Mouse (Mus musculus): ENCODE measurements around the gene Apoc2. TPM values are rescaled to one million over a fixed set of nuclear protein-coding genes. Genes with fewer than 3 reads are reported as not detected.

Gene Apoc2
- 1 to 10 TPM; 1.1 to 2.1 TPM for total RNA-seq (2021)
- long read RNA-seq, experiment 1: 0 reads
- long read RNA-seq, experiment 2, partial matches to known transcripts: 0 of 2 reads
- long read RNA-seq, experiment 2, other reads (novel, unspliced or antisense): 0 of 2 reads

DNA sequence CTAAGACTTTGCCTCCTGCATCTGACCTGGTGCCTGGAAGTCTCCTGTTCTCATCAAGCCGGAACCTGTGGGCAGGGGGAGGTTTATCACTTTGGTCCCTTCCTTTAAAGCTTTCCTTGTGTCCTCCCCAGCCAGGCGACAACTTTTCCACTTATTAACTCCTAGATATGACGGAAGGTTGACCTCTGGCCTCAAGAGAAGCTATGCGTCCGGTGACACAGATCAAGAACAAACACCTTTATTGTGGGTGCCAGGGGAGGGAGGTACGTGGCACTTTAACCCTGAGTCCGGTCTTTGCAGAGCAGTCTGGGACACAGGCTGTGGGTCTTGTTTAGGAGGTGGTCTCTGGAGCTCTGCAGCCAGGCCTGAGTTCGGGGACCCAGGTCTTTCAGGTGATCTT is at the start of gene Apoc2:
Apoc2 (minus strand) TSS at position 70 of the 400 bp plus-strand sequence.
- no peak for DNase-seq (ENCODE audit: low spot score in 2 of 2)

DNA sequence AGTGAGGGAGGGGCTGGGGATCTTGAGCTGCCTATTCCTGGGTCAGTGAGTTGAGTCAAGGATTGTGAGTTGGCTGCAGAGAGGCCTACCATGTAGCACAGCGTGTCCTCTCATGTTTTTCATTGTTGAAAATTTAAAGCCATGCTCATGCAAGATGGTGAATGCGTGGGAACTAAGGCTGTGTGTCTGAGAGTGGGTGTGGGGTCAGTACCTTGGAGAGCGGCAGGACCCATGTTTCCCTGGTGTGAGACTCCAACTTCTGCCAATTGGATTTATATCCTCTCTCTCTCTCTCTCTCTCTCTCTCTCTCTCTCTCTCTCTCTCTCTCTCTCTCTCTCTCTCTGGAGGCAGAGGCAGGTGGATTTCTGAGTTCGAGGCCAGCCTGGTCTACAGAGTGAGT is 48.8 kb upstream of the Apoc2 start:
- DNase-seq (ENCODE audit: low spot score in 2 of 2): no peak

DNA sequence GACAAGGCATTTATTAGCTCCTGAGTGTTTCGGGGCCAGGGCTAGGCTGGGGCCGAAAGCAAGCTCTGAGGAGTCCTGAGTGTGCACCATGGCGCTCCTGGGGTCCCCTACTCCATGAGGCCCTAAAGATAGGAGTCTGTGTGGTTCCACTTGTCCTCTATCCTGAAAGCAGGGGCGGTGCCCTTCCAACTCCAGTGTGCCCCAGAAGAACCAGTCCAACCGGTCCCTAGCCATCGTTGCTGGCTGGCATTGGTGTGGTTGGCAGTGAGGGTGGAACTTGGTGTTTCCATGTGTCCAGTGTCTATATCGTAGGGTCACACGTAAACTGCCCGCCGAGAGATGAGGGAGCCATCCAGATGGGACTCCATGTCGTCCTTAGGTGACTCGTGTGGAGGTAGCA is 46.4 kb upstream of the Apoc2 start:
- no peak for DNase-seq (ENCODE audit: low spot score in 2 of 2)

DNA sequence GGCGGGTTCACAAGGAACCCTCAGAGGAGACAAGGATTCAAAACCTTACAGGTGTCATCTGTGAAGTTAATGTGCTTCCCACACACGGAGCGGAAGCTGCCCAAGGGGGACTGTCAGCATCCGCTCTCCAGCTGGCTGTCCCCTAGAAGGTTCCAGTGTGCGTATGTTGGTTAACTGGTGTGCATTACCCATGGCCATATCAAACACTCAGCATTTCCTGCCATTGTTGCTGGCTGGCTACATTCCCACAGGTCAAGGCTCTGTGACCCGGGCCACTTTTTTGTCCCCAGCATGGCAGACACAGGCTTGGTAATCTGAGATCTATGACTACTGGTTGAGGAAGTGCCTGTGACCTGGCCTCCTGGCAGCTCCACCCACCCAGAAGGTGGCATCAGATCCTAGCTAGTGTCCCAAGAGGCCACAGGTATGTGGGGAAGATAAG is 45.0 kb upstream of the Apoc2 start:
- DNase-seq (ENCODE audit: low spot score in 2 of 2): no peak

DNA sequence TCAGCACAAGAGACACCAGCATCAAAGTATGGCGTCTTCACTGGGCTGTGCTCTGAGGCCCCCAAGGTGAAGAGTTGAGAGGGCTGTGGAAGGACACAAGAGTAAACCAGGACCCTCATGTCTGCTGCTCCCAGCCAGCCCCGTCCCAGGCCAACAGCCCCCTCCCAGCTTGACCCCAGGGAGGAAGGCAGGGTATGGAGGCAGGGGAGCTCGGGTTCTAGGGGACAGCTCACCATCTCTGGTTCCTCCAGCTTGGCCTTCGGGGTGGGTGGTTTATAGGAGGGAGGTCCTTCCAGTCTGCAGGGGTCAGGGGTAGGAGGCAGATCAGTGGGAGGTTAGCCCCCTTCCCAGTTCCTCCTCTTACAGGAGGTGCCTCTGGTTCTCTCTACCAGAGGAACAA is 41.5 kb upstream of the Apoc2 start:
- no peak for DNase-seq (ENCODE audit: low spot score in 2 of 2)

DNA sequence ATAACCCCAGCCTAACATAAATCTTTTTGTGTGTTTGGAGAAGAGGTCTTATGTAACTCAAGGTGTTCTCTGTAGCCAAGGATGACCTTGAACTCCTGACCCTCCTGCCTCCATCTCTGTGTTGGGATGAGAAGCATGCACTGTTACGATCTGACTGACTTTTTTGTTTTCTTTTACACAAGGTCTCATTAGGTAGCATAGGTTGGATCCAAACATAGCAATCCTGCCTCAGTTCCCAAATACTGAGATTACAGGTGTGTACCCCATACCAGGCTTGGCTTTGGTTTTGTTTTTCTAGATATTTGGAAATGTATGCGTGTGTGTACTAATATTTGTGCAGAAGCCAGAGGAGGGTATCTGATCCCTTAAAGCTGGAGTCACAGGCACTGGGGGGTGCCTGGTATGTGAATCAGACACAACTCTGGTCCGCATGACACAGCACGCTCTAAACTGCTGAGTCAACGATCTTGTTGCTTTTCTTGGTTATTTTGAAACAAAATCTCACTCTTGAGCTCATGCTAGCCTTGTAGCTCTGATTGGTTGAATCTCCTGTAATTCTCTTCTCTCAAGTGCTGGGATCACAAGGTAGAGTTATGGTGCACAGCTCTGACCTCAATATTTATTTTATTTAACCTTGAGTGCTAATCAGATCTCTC is 40.7 kb upstream of the Apoc2 start:
- no peak for DNase-seq (ENCODE audit: low spot score in 2 of 2)

DNA sequence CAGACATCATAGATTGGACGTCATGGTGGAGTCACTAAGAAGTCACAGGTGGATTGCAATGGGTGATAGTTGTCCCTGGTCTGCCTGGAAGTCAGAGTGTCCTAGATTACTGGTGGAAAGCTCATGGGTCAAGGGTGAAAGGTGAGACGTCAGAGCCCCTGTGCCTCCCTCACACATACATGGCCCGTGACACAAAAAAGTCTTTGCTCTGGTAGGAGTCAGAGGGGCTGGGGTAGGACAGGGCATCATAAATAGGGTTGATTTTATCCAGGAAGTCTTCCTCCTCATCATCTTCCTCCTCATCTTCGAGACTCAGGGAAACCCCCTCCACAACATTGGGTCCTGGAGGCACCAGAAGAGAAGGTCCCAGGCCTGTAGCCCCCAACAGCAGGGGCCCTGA is 39.6 kb upstream of the Apoc2 start:
- no peak for DNase-seq (ENCODE audit: low spot score in 2 of 2)

DNA sequence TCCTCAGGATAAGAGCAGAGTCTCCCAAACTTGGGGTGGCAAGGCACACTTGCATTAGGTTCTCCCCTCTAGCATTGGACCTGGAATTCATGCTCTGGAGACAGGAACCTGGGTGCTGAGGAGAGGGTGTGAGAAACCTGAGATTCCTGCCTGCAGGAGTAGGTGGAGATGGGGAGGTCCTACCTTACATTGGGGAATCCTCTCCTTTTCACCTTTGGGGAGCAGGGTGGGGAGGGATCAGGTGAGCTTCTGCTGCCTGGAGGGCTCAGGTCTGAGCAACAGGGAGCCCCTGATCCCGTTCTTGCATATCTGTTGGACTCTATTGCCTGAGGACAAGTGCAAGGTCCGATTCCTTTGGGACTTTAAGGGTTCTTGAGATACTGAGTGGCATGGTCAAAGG is 39.1 kb upstream of the Apoc2 start:
- DNase-seq (ENCODE audit: low spot score in 2 of 2): no peak

DNA sequence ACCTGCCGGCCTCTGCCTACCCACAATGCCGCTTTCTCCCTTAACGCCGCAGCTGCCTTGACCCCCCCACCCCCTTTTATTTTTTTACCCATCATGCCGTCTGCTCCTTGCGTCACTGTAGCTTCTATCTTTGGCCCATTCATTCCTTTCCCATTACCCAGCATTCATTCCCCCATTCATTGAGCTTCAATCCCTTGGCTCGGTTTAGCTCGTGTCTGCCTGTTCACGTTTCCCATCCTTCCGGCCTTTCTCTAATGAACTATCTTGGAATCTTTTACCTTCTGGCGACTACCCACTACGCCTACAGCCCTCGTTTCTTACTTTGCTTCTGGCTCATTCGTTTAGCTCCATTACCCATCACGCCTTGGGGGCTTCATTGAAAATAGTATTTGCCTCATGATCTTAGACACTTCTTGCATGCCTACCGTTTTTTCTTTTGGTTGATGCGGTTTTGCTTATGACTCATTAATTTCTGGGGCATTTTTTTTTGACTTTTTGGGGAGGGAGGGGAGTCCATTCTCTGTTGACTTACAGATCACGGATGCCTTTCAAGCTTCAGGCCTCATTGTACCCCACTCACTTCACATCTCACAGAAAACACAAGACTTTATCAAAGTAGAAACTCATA is 38.4 kb upstream of the Apoc2 start:
- no peak for DNase-seq (ENCODE audit: low spot score in 2 of 2)

DNA sequence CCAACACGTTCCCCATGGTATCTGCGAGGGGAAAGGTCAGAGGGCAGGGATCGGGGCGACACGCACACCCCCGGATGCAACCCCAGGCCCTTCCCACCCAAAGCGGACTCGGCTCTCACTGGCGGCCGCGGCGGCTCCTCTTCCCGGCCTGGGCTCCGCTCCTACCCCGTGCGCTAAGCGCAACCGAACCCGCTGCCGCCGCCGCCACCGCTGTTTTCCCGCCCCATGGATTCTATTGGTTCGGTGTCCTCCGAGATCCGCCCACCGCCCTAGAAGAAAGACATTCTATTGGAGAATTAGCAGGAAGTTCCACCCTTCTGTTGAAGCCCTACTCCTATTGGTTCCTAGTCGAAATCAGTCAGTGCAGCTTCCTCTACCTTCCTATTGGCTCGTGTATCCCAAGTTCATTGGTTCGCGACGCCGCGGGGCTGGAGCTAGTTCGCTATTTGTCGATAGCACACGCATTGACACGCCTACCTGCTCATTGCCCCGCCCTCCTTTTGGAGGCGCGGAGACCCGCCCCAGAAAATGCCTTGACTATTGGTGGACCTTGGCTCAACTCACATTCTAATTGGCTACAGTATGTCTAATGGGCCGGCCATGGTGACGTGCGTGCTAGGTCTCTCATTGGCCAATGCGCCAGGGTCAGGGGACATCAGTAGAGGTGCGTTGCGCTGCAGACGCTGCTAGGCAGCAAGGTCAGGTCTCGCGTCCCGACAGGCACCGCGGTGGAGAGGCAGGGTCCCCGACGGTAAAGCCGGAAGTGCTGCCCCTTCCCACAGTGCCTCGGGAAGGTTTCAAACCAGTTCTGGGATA is 37.7 kb upstream of the Apoc2 start, which contains the start of gene Tomm40:
Tomm40 (minus strand) TSS at position 200 of the 816 bp plus-strand sequence.
- peak; percentile 89 to 91 for DNase-seq (ENCODE audit: low spot score in 2 of 2)

DNA sequence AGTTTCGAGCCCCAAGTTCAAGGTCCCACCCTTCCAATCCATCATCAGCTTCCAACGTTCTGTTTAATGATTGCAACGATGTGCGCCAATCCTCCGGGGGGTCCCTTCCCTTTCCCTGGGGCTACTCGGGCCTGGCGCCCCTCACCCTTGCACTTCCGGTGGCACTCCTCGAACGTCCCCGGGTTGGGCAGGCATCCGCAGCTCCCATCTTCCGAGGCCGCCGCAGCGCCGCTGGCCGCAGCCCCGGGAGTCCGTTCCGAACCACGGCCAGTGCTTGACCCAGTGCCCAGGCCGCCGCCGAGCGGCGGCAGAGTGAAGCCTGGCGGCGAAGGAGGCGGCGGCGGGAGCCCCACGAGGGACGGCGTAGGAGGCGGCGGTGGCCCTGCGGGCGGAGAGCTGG is 37.1 kb upstream of the Apoc2 start:
- peak in 1 of 2 experiments; percentile 55 for DNase-seq (ENCODE audit: low spot score in 2 of 2)

DNA sequence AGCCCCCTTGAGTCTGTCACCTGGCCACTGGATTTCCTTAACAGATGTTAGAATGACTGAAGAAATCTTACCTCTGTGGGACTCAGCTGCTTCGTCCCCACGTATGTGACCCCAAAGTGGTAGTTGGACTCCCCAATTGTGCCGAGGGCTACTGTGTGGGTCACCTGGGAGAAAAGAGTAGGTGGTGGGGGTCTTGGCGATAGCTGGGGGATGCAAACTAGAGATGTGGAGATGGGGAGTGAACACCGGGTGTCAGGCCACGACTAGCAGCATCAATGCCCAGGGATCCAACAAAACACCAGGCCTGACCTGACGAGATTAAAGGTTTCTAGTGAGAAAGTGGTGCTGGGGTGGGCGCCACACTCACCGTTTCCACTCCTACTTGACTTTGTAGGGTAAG is 35.9 kb upstream of the Apoc2 start:
- no peak for DNase-seq (ENCODE audit: low spot score in 2 of 2)

DNA sequence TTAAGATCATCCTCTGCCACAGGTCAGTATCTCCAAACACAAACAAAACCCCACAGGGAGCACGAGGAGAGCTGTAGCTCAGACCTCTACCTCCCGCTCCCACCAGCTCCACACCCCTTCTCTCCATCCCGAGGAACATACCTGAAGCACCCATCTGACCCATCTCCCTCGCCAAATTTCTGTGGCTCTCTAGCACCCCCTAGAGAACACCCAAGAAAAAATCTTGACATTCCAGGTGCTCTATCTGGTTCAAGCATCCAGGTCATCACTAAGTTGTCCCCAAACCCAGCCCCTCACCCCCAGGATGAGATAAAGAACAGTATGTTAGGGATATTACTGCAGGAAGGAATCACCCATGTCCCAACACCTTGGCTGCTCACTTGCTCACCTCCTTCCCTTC is 35.5 kb upstream of the Apoc2 start:
- no peak for DNase-seq (ENCODE audit: low spot score in 2 of 2)

DNA sequence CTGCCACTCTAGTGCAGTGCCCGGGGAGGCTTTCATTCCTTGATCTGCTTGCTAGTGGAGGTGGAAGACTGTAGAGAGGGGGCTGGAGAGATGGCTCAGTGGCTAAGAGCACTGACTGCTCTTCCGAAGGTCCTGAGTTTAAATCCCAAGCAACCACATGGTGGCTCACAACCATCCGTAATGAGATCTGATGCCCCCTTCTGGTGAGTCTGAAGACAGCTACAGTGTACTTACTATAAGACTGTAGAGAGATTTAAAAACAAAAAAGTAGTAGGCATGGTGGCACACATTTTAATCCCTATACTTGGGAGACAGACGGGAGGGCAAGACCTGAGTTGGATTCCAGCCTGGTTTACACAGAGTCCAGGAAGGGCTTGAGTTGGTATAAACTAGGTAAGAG is 34.7 kb upstream of the Apoc2 start:
- DNase-seq (ENCODE audit: low spot score in 2 of 2): no peak

DNA sequence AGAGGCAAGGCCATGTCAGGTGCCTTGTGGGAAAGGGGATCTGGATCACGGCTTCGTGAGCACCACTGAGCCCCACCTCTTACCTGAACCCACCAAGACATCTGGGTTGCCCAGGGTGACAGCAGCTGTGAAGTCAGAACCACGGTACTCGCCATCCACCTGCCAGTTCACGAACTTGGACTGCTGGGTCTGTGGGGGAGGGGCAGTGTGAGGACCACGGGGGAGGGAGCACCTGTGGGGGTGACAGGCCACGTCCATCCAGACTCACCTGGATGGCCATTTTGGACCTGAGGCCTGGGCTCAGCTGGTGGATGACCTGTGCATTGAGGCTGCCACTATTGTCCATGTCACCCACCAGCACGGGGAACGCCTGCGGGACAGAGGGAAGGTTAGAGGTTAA is 32.9 kb upstream of the Apoc2 start:
- DNase-seq (ENCODE audit: low spot score in 2 of 2): no peak

DNA sequence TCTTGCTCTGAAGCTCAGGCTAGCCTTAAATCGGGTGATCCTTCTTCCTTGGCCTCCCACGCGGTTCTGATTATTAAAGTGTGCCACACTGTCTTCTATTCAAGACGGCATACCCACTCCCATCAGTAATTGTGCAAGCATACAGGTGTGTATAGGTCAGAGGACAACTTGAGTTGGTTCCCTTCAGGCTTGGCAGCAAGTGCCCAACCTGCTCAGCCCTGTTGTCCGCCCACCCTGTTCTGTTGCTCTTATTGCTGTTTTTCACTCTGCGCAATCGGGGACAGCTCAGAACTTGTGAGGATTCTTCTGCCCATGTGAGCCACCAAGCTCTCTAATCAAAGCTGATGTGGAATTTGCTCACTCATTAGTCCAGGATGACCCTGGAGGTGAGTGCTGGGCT is 27.5 kb upstream of the Apoc2 start:
- DNase-seq (ENCODE audit: low spot score in 2 of 2): no peak

DNA sequence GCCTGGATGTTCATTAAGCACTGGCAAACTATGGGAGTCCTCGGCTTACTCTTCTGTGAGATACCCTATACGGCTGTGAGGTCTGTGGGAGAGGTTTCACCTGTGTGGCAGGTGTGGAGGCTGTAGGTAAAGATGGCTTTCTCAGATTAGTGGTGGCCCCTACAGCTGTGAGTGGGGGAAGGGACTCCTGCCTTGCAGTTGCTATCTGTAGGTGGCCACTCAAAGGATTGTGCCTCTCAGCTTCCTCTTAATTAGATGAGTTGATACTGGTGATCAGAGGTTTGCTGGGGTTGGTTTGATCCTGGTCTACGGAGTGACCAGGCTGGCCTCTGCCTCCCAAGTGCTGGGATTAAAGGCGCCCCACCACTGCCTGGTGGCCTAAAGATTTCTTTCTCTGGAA is 26.7 kb upstream of the Apoc2 start:
- no peak for DNase-seq (ENCODE audit: low spot score in 2 of 2)

DNA sequence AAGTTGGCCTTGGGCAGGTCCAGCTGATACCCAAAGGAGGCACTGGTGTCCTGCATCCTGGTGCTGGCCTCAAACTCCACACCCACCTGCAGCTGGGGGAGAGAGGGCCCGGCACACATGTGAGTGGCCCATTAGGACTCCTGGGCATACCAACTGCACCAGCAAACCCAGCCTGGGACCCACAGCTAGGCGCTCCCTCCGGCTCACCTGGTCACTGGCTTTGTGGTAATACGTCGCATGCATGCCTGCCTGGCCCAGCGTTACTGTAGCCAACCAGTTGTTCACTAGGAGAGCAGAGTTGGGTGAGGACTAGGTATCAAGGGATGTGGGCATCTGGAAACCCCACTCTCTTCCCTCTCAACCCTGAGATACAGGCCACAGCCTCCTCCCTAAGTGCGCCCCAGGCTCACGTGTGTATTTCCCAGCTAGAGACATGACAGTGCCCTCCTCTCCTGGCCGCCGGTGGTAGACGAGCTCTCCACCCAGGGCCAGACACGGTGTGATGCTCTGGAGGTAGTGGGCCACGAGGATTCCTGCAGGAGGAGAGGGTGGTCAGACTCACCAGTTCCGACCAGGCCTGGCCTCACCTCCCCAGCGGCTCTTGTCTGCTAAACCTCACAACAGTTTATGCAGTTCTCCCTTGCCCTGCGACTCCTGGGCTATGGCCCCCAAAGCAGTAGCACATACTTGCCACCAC is 25.3 kb upstream of the Apoc2 start:
- no peak for DNase-seq (ENCODE audit: low spot score in 2 of 2)

DNA sequence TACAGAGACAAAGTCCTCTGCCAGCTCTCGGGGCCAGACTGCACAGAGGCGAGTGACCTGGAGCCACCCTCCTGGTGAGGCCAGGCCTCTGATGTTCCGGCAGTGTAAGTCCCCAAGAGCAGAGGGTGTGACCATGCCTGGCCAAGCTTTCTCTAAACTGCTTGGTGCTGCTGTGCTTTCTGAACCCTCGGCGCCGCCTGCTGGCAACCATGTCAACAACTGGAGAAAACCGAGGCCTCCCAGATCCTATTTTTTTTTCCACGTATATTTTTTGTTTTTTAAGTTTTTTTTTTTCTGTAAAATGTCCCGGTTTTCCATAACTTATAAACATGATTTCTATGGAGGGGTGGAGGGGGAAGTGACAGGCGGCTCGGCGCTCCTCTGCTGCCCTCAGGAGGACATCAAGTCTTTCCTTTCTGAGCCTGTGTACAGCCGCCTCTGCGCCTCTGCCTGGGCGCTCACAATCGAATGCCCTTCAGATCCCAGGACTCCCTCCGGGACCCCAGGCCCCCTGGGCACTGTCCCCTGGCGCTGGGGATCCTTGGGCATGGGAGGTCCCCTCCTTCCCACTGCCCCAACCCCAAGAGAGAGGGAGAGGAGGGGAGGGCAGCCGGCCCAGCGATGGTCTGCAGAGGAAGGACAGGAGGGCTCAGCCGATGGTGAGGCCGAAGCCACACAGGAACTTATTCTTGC is 23.5 kb upstream of the Apoc2 start:
- peak in 1 of 2 experiments; percentile 74 for DNase-seq (ENCODE audit: low spot score in 2 of 2)

DNA sequence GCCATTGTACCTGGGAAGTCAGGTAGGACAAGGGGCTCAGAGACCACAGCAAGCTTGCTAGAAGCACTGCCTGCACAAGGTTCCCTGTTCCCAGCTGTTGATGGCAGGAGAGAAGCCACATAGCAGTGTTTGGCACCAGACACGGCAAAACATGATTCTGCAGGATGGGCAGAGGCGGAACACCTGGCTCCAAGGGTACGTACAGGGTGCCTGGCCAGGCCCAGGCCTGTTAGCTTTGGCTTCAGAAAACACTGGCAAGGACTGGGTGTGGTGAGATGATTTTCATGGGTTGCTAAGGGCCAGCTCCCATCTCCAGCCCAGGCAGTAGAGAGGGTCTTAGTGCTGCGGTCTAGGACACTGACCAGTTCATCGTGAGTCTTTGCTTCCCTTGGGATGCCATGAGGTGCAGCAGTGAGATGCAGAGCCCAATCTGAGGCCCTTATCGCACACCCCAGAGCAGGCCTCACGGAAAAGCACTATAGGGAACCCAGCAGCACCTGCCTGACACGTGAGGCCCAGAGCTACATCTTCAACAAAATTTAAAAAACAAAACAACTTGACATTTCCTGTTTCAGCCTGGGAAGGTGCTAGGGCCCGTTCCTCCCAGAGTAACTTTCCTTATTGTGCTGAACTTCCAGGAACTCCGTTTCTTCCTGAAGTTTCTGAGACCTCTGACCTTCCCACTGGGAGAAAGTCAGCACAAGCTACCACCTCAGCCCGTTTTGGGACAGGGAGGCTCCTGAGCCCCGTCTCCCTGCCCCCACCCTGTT is 22.7 kb upstream of the Apoc2 start:
- DNase-seq (ENCODE audit: low spot score in 2 of 2): no peak

All from adrenal gland, adult 18-20 months (tissue).